Mouse (Mus musculus): ENCODE measurements around the gene Gdi2. TPM values are rescaled to one million over a fixed set of nuclear protein-coding genes. Genes with fewer than 3 reads are reported as not detected.
"Not testable (repeated sequence)": the region's sequence is repeated elsewhere in the genome, so short reads cannot be mapped to it uniquely, and the experiment has no call there.

Gdi2 gene
- 121 and 149 TPM in 2 replicates for polyA plus RNA-seq (2012; ENCODE audit: insufficient read depth, low replicate concordance)

GRCm38 (mm10) chr13:3537594-3538222, at the start of gene Gdi2:
TSS of gene Gdi2 (plus strand) at chr13:3538063.
- H3K4me1 ChIP-seq, result peaks cover 36% of the 10 kb centered on the region

DNA sequence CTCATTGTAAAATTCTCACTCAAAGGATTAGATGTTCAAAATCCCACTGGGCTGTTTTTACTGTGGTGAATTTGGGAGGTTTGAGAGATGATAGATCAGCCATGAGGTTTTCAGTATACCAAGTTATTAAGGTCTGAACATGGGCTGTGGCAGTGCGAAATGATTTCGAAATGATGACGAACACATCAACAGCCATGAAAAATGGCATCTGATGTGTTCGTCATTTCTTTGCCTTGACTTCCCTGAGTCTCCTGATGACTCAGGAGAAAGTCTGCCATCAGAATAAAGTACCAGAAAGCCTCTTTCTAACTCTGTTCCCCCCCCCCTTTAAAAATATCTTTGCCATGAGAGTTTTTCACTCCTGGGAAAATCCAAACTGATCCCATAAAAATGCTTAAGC, 42.3 kb upstream of the Gdi2 start:
- Histone ChIP-seq H3K9me3 (no peaks in the 10 kb centered on the region), H3K36me3 (replicated peaks; ENCODE audit: low read length) (no peaks in the 10 kb centered on the region), H3K4me3 (replicated peaks) (no peak overlapping the region), H3K27me3 (replicated peaks) (no peaks in the 10 kb centered on the region), H3K4me1 (no peaks in the 10 kb centered on the region)
- TF ChIP-seq GATA1 (IDR thresholded peaks at IDR 0.05; ENCODE audit: borderline replicate concordance, low read length) (no peak), FLI1 (IDR thresholded peaks at IDR 0.05; ENCODE audit: low read length) (no peak)

More at GRCm38 (mm10) chr13:3537594-3538222, at the start of gene Gdi2:
- Histone ChIP-seq H3K36me3 (replicated peaks; ENCODE audit: low read length) (peaks cover 9% of the 10 kb centered on the region), H3K27me3 (replicated peaks) (no peaks in the 10 kb centered on the region), H3K4me3 (replicated peaks) (peak within 1 kb of the TSS; percentile 98), H3K9me3 (0 out of 2 replicates have a peak, but pooled peaks cover 5% of the 10 kb centered on the region)
- TF ChIP-seq GATA1 (IDR thresholded peaks at IDR 0.05; ENCODE audit: borderline replicate concordance, low read length) (no peak), FLI1 (IDR thresholded peaks at IDR 0.05; ENCODE audit: low read length) (peak; percentile 60; the same call in 1 of the 2 replicates)

GRCm38 (mm10) chr13:3501014-3501413, 36.8 kb upstream of the Gdi2 start:
- not testable (repeated sequence) for H3K4me1 ChIP-seq; H3K4me3 ChIP-seq (replicated peaks); H3K27me3 ChIP-seq (replicated peaks); H3K9me3 ChIP-seq; H3K36me3 ChIP-seq (replicated peaks; ENCODE audit: low read length)

GRCm38 (mm10) chr13:3515351-3515750, 22.5 kb upstream of the Gdi2 start:
- H3K27me3 ChIP-seq (replicated peaks); H3K36me3 ChIP-seq (replicated peaks; ENCODE audit: low read length); H3K9me3 ChIP-seq; H3K4me1 ChIP-seq; H3K4me3 ChIP-seq (replicated peaks): not testable (repeated sequence)

- H3K4me3 ChIP-seq (replicated peaks); H3K4me1 ChIP-seq; H3K9me3 ChIP-seq; H3K27me3 ChIP-seq (replicated peaks); H3K36me3 ChIP-seq (replicated peaks; ENCODE audit: low read length): not testable (repeated sequence)
Observed at GRCm38 (mm10) chr13:3519357-3519756, 18.5 kb upstream of the Gdi2 start.

- not testable (repeated sequence) for H3K36me3 ChIP-seq (replicated peaks; ENCODE audit: low read length); H3K4me3 ChIP-seq (replicated peaks)
Observed at GRCm38 (mm10) chr13:3519994-3520393, 17.9 kb upstream of the Gdi2 start.

DNA sequence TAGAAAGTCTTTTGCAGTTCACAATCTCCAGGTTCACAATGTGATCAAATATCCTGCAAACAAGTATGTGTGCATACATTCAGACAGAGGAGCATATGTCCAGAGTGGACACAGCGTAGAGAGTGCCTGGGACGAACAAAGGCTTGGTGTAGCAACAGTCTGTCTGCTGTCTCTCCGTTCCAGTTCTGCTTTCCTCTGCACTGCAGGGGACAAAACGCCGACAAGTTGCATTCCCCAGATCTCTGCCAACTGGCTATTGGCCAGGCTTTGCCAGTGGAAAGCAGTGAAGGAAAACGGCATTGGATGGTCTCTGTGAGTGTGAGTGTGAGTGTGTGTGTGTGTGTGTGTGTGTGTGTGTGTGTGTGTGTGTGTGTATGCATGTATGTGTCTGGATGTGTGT, 14.4 kb upstream of the Gdi2 start:
- no peaks in the 10 kb centered on the region for H3K27me3 ChIP-seq (replicated peaks)
- H3K4me3 ChIP-seq (replicated peaks), result no peak overlapping the region
- peaks cover 3% of the 10 kb centered on the region; the same call in 1 of the 2 replicates for H3K9me3 ChIP-seq
- no peaks in the 10 kb centered on the region for H3K36me3 ChIP-seq (replicated peaks; ENCODE audit: low read length)
- peaks cover 3% of the 10 kb centered on the region; the same call in 1 of the 2 replicates for H3K4me1 ChIP-seq
- TF ChIP-seq GATA1 (IDR thresholded peaks at IDR 0.05; ENCODE audit: borderline replicate concordance, low read length) (no peak), FLI1 (IDR thresholded peaks at IDR 0.05; ENCODE audit: low read length) (no peak)

More at GRCm38 (mm10) chr13:3519994-3520393, 17.9 kb upstream of the Gdi2 start:
- not testable (repeated sequence) for H3K4me1 ChIP-seq; H3K9me3 ChIP-seq; H3K27me3 ChIP-seq (replicated peaks)

GRCm38 (mm10) chr13:3523946-3524345, 13.9 kb upstream of the Gdi2 start:
- H3K9me3 ChIP-seq, result peaks cover 3% of the 10 kb centered on the region; the same call in 1 of the 2 replicates
- H3K4me1 ChIP-seq, result peaks cover 3% of the 10 kb centered on the region; the same call in 1 of the 2 replicates
- TF ChIP-seq GATA1 (IDR thresholded peaks at IDR 0.05; ENCODE audit: borderline replicate concordance, low read length), result no peak
- no peak for TF ChIP-seq FLI1 (IDR thresholded peaks at IDR 0.05; ENCODE audit: low read length)
- no peaks in the 10 kb centered on the region for H3K36me3 ChIP-seq (replicated peaks; ENCODE audit: low read length)
- no peaks in the 10 kb centered on the region for H3K27me3 ChIP-seq (replicated peaks)
- no peak overlapping the region for H3K4me3 ChIP-seq (replicated peaks)

GRCm38 (mm10) chr13:3525611-3526051, 12.2 kb upstream of the Gdi2 start:
- TF ChIP-seq FLI1 (IDR thresholded peaks at IDR 0.05; ENCODE audit: low read length) (no peak), GATA1 (IDR thresholded peaks at IDR 0.05; ENCODE audit: borderline replicate concordance, low read length) (no peak)
- Histone ChIP-seq H3K36me3 (replicated peaks; ENCODE audit: low read length) (no peaks in the 10 kb centered on the region), H3K27me3 (replicated peaks) (no peaks in the 10 kb centered on the region), H3K4me1 (peaks cover 5% of the 10 kb centered on the region), H3K4me3 (replicated peaks) (no peak overlapping the region), H3K9me3 (peaks cover 5% of the 10 kb centered on the region; the same call in 1 of the 2 replicates)

GRCm38 (mm10) chr13:3526328-3526727, 11.5 kb upstream of the Gdi2 start:
- Histone ChIP-seq H3K36me3 (replicated peaks; ENCODE audit: low read length) (no peaks in the 10 kb centered on the region), H3K4me1 (peaks cover 6% of the 10 kb centered on the region), H3K27me3 (replicated peaks) (no peaks in the 10 kb centered on the region), H3K4me3 (replicated peaks) (no peak overlapping the region), H3K9me3 (peaks cover 5% of the 10 kb centered on the region; the same call in 1 of the 2 replicates)
- no peak for TF ChIP-seq GATA1 (IDR thresholded peaks at IDR 0.05; ENCODE audit: borderline replicate concordance, low read length)
- no peak for TF ChIP-seq FLI1 (IDR thresholded peaks at IDR 0.05; ENCODE audit: low read length)

GRCm38 (mm10) chr13:3530451-3530850, 7.4 kb upstream of the Gdi2 start:
- Histone ChIP-seq H3K4me1 (peaks cover 6% of the 10 kb centered on the region), H3K9me3 (0 out of 2 replicates have a peak, but pooled peaks cover 2% of the 10 kb centered on the region), H3K27me3 (replicated peaks) (no peaks in the 10 kb centered on the region), H3K36me3 (replicated peaks; ENCODE audit: low read length) (no peaks in the 10 kb centered on the region), H3K4me3 (replicated peaks) (no peak overlapping the region)
- no peak for TF ChIP-seq GATA1 (IDR thresholded peaks at IDR 0.05; ENCODE audit: borderline replicate concordance, low read length)
- no peak for TF ChIP-seq FLI1 (IDR thresholded peaks at IDR 0.05; ENCODE audit: low read length)

GRCm38 (mm10) chr13:3531176-3531575, 6.7 kb upstream of the Gdi2 start:
- H3K36me3 ChIP-seq (replicated peaks; ENCODE audit: low read length); H3K4me1 ChIP-seq; H3K27me3 ChIP-seq (replicated peaks); H3K9me3 ChIP-seq; H3K4me3 ChIP-seq (replicated peaks): not testable (repeated sequence)
